Mouse (Mus musculus): ENCODE data around the gene Grb7.

Grb7 gene

GRCm38 (mm10) chr11:98446213-98446561, at the start of gene Grb7:
Gene Grb7 (plus strand): TSS chr11:98446394.
- DNase-seq (ENCODE audit: low spot score): no peak

GRCm38 (mm10) chr11:98397946-98398345, 48.2 kb upstream of the Grb7 start:
- no peak for DNase-seq (ENCODE audit: low spot score)

- DNase-seq (ENCODE audit: low spot score): peak; percentile 92
Measured at GRCm38 (mm10) chr11:98400161-98400726, 46.0 kb upstream of the Grb7 start, which contains the start of gene Pgap3. Gene Pgap3 (minus strand): TSS chr11:98400490.

- DNase-seq (ENCODE audit: low spot score): peak; percentile 75
Measured at GRCm38 (mm10) chr11:98400816-98401215, 45.4 kb upstream of the Grb7 start.

- no peak for DNase-seq (ENCODE audit: low spot score)
Measured at GRCm38 (mm10) chr11:98406621-98407020, 39.6 kb upstream of the Grb7 start.

- peak; percentile 83 for DNase-seq (ENCODE audit: low spot score)
Measured at GRCm38 (mm10) chr11:98408872-98409271, 37.3 kb upstream of the Grb7 start.

GRCm38 (mm10) chr11:98409341-98409822, 36.8 kb upstream of the Grb7 start:
- DNase-seq (ENCODE audit: low spot score): peak; percentile 72

GRCm38 (mm10) chr11:98412273-98412796, 33.9 kb upstream of the Grb7 start, which contains the start of gene Erbb2:
Gene Erbb2 (plus strand): TSS chr11:98412470.
- peak; percentile 91 for DNase-seq (ENCODE audit: low spot score)

- DNase-seq (ENCODE audit: low spot score): peak; percentile 51
Measured at GRCm38 (mm10) chr11:98412797-98413301, 33.3 kb upstream of the Grb7 start.

- DNase-seq (ENCODE audit: low spot score): no peak
Measured at GRCm38 (mm10) chr11:98413731-98414130, 32.5 kb upstream of the Grb7 start.

GRCm38 (mm10) chr11:98414162-98414561, 32.0 kb upstream of the Grb7 start:
- peak; percentile 47 for DNase-seq (ENCODE audit: low spot score)

GRCm38 (mm10) chr11:98417074-98417473, 29.1 kb upstream of the Grb7 start:
- no peak for DNase-seq (ENCODE audit: low spot score)

GRCm38 (mm10) chr11:98418273-98418672, 27.9 kb upstream of the Grb7 start:
- DNase-seq (ENCODE audit: low spot score): no peak

- no peak for DNase-seq (ENCODE audit: low spot score)
Measured at GRCm38 (mm10) chr11:98418939-98419547, 27.2 kb upstream of the Grb7 start.

- DNase-seq (ENCODE audit: low spot score): no peak
Measured at GRCm38 (mm10) chr11:98426592-98426991, 19.6 kb upstream of the Grb7 start.

- DNase-seq (ENCODE audit: low spot score): no peak
Measured at GRCm38 (mm10) chr11:98428436-98428835, 17.8 kb upstream of the Grb7 start.

- DNase-seq (ENCODE audit: low spot score): no peak
Measured at GRCm38 (mm10) chr11:98431743-98432502, 14.3 kb upstream of the Grb7 start.

- no peak for DNase-seq (ENCODE audit: low spot score)
Measured at GRCm38 (mm10) chr11:98435723-98436122, 10.5 kb upstream of the Grb7 start.

GRCm38 (mm10) chr11:98437441-98437840, 8.8 kb upstream of the Grb7 start:
- DNase-seq (ENCODE audit: low spot score): peak; percentile 21

GRCm38 (mm10) chr11:98438331-98439158, 7.6 kb upstream of the Grb7 start, which contains the start of gene Mien1:
Gene Mien1 (minus strand): TSS chr11:98438991.
- DNase-seq (ENCODE audit: low spot score): peak; percentile 93

GRCm38 (mm10) chr11:98443688-98444087, 2.5 kb upstream of the Grb7 start:
- DNase-seq (ENCODE audit: low spot score): no peak

GRCm38 (mm10) chr11:98445238-98445637, 956 bp upstream of the Grb7 start:
- peak; percentile 10 for DNase-seq (ENCODE audit: low spot score)
